Mouse (Mus musculus) adrenal gland, adult (tissue): ENCODE measurements at regions not wholly inside any gene's neighbourhood (a gene's known extent, or its start where the extent isn't known, plus 50 kb on each side); places are given as distances from the start of the nearest gene placed in this dataset.

Source experiments
- DNase-seq, 2 experiments: peaks; one replicate each; pipeline ENCODE4 v3.0.0; 2022 to 2023; ENCODE audit warnings: low spot score in 1 of 2; ENCODE audit not compliant: inconsistent age in 2 of 2

- peak in 1 of 2 experiments; percentile 47 for DNase-seq
Measured at GRCm38 (mm10) chrX:137424259-137424658, 146.1 kb upstream of the Il1rapl2 start.
